Comparison of ENCODE assay signal across 19 mouse cellular contexts in the genomic region with DNA sequence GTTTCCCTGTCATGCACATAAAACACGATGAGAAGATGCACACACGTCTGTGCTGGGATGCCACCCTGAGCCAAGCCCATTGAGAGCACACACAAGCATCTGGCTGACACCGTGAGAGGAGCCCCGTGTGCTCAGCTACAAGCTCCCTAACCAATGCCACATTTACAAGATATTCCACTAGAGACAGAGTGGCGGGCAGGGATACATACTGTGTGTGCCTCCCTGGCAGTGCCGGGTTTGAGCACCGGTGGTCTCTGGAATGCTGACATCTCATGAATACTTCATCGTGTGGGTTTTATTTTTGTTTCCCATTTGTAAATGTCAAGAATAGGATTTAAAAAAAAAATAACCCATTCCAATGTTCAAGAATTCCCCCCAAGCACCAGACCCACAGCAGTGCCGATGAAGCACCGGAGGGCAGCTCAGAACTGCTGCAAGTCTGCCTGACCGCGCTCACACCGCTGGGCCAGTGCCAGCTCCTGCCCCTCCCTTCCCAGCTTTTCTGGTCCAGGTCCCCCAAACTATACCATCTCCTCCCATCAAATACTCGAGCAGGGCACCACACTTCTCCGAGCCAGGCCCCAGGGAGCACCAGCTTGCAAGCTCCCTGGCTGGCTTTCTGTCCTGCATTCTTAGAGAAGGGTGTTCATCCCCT.
DNase-seq lines count a peak whose midpoint lies in the region; ATAC-seq and TF ChIP-seq lines count a peak whose summit lies in the region.
"Had no signal": no experiment of that assay in that cellular context is flagged by ENCODE, and none has a peak within 500 bp of the region (broad histone marks: within the 10 kb centered on the region; RNA-seq: fewer than 3 reads in every experiment).

No protein-coding gene starts in this region.

- no peaks in the 10 kb centered on the region for H3K9me3 ChIP-seq in hindbrain, embryonic 10.5 days
- H3K9me3 ChIP-seq in hindbrain, postnatal 0 days (ENCODE audit: low read length) = no peaks in the 10 kb centered on the region
- no peaks in the 10 kb centered on the region for H3K9me3 ChIP-seq in lung, embryonic 15.5 days
- no peaks in the 10 kb centered on the region for H3K9me3 ChIP-seq in forebrain, embryonic 13.5 days (replicated peaks)
- H3K9me3 ChIP-seq in stomach, embryonic 15.5 days = no peaks in the 10 kb centered on the region
- H3K9me3 ChIP-seq: heart, embryonic 10.5 days; hindbrain, embryonic 13.5 days; liver, embryonic 15.5 days; midbrain, embryonic 12.5 days had no signal

- no peak for TF ChIP-seq CTCF in hindbrain, postnatal 0 days (IDR thresholded peaks at IDR 0.05; ENCODE audit: low read depth)

- no peaks in the 10 kb centered on the region for H3K27me3 ChIP-seq in hindbrain, embryonic 10.5 days (ENCODE audit: insufficient read depth, poor library complexity, severe bottlenecking)
- no peaks in the 10 kb centered on the region for H3K27me3 ChIP-seq in hindbrain, postnatal 0 days (ENCODE audit: insufficient read depth, low read length)
- H3K27me3 ChIP-seq in lung, embryonic 15.5 days = no peaks in the 10 kb centered on the region
- H3K27me3 ChIP-seq in forebrain, embryonic 13.5 days = no peaks in the 10 kb centered on the region
- no peaks in the 10 kb centered on the region for H3K27me3 ChIP-seq in stomach, embryonic 15.5 days (replicated peaks)
- H3K27me3 ChIP-seq: hindbrain, embryonic 13.5 days; liver, embryonic 15.5 days; midbrain, embryonic 12.5 days had no signal

- no peak overlapping the region for H3K4me3 ChIP-seq in hindbrain, embryonic 10.5 days
- H3K4me3 ChIP-seq in hindbrain, postnatal 0 days (ENCODE audit: low read length) = no peak overlapping the region
- no peak overlapping the region for H3K4me3 ChIP-seq in lung, embryonic 15.5 days
- no peak overlapping the region for H3K4me3 ChIP-seq in forebrain, embryonic 13.5 days
- H3K4me3 ChIP-seq in stomach, embryonic 15.5 days (replicated peaks) = no peak overlapping the region
- H3K4me3 ChIP-seq: erythroblast, embryonic 14.5 days; heart, embryonic 10.5 days; hindbrain, embryonic 13.5 days; left cerebral cortex, adult 2 months; liver, embryonic 15.5 days; midbrain, embryonic 12.5 days had no signal

- no peak overlapping the region for H3K9ac ChIP-seq in hindbrain, postnatal 0 days (replicated peaks; ENCODE audit: low read length)
- H3K9ac ChIP-seq in lung, embryonic 15.5 days = no peak overlapping the region
- H3K9ac ChIP-seq in forebrain, embryonic 13.5 days = no peak overlapping the region; the same call in 1 of the 2 replicates
- H3K9ac ChIP-seq in stomach, embryonic 15.5 days = no peak overlapping the region
- H3K9ac ChIP-seq: hindbrain, embryonic 13.5 days; liver, embryonic 15.5 days; midbrain, embryonic 12.5 days had no signal

- H3K27ac ChIP-seq in hindbrain, embryonic 10.5 days = peak overlapping the region; percentile 65
- no peak overlapping the region for H3K27ac ChIP-seq in hindbrain, postnatal 0 days
- peak overlapping the region; percentile 33; the same call in 1 of the 2 replicates for H3K27ac ChIP-seq in lung, embryonic 15.5 days
- no peak overlapping the region for H3K27ac ChIP-seq in forebrain, embryonic 13.5 days
- H3K27ac ChIP-seq in stomach, embryonic 15.5 days = peak overlapping the region; percentile 60; the same call in 1 of the 2 replicates
- H3K27ac ChIP-seq: hindbrain, embryonic 13.5 days; left cerebral cortex, adult 2 months; liver, embryonic 15.5 days; midbrain, embryonic 12.5 days had no signal

- no peaks in the 10 kb centered on the region for H3K36me3 ChIP-seq in hindbrain, embryonic 10.5 days
- H3K36me3 ChIP-seq in hindbrain, postnatal 0 days (ENCODE audit: insufficient read depth, low read length) = no peaks in the 10 kb centered on the region
- H3K36me3 ChIP-seq in lung, embryonic 15.5 days = no peaks in the 10 kb centered on the region
- no peaks in the 10 kb centered on the region for H3K36me3 ChIP-seq in forebrain, embryonic 13.5 days (ENCODE audit: poor library complexity, severe bottlenecking)
- no peaks in the 10 kb centered on the region for H3K36me3 ChIP-seq in stomach, embryonic 15.5 days
- H3K36me3 ChIP-seq: heart, embryonic 10.5 days; hindbrain, embryonic 13.5 days; liver, embryonic 15.5 days; midbrain, embryonic 12.5 days had no signal

- H3K4me1 ChIP-seq in hindbrain, embryonic 10.5 days (replicated peaks) = peaks cover 59% of the 10 kb centered on the region
- peaks cover 8% of the 10 kb centered on the region for H3K4me1 ChIP-seq in hindbrain, postnatal 0 days (ENCODE audit: insufficient read depth, low read length)
- peaks cover 35% of the 10 kb centered on the region for H3K4me1 ChIP-seq in lung, embryonic 15.5 days
- H3K4me1 ChIP-seq in forebrain, embryonic 13.5 days = peaks cover 45% of the 10 kb centered on the region
- H3K4me1 ChIP-seq in stomach, embryonic 15.5 days = peaks cover 23% of the 10 kb centered on the region

- ATAC-seq in hindbrain, postnatal 0 days = no peak
- no peak for ATAC-seq in lung, embryonic 15.5 days (ENCODE audit: borderline replicate concordance, extremely low read depth, low FRiP score, low TSS enrichment)
- ATAC-seq in forebrain, embryonic 13.5 days = 0 out of 2 replicates have a peak, but pooled peaks have one; percentile 44
- no peak for ATAC-seq in stomach, embryonic 15.5 days (ENCODE audit: insufficient read depth, low FRiP score, low read depth)

- no peak for DNase-seq in hindbrain, embryonic 10.5 days (ENCODE audit: low spot score)
- no peak for DNase-seq in hindbrain, postnatal 0 days (ENCODE audit: low spot score)
- no peak for DNase-seq in lung, adult 18-20 months
- no peak for DNase-seq in spleen, postnatal 36 days (ENCODE audit: low spot score in 2 of 2)
- no peak for DNase-seq in cerebellum, postnatal 4 days (ENCODE audit: low spot score in 2 of 2)
- DNase-seq: adrenal gland, postnatal 10 days; cerebellum, postnatal 14 days; kidney, postnatal 36 days; spleen, adult 18-20 months; thymus, adult 2 months had no signal

- no peak overlapping the region for H3K4me2 ChIP-seq in hindbrain, postnatal 0 days (ENCODE audit: low read depth, low read length)
- H3K4me2 ChIP-seq in lung, embryonic 15.5 days = no peak overlapping the region
- no peak overlapping the region for H3K4me2 ChIP-seq in forebrain, embryonic 13.5 days
- no peak overlapping the region for H3K4me2 ChIP-seq in stomach, embryonic 15.5 days
- H3K4me2 ChIP-seq: hindbrain, embryonic 13.5 days; liver, embryonic 15.5 days; midbrain, embryonic 12.5 days had no signal

- WGBS in hindbrain, embryonic 10.5 days = 80% methylated on average over 15 of the region's 15 CpGs
- WGBS in hindbrain, postnatal 0 days = 42% methylated on average over 15 of the region's 15 CpGs
- 66% methylated on average over 15 of the region's 15 CpGs for WGBS in lung, embryonic 15.5 days
- WGBS in forebrain, embryonic 13.5 days = 61% methylated on average over 15 of the region's 15 CpGs
- WGBS in stomach, embryonic 15.5 days = 69% methylated on average over 15 of the region's 15 CpGs

Comparison
In these comparisons a context has a peak if more than half of its experiments do, and no peak if none do; other contexts are left out.
1. H3K27ac ChIP-seq: peak in hindbrain, embryonic 10.5 days (single experiment), lung, embryonic 15.5 days (single experiment) and stomach, embryonic 15.5 days (single experiment); none in hindbrain, postnatal 0 days (single experiment) and forebrain, embryonic 13.5 days (single experiment).